Mouse (Mus musculus): ENCODE results near the gene Plekhj1. TPM values are rescaled to one million over a fixed set of nuclear protein-coding genes. Genes with fewer than 3 reads are reported as not detected.

The Plekhj1 gene
- polyA plus RNA-seq, 1 experiment = 39.3 TPM

GRCm38 (mm10) chr10:80787517-80787916 is 10.9 kb downstream of the Plekhj1 start:
- TF ChIP-seq CTCF (conservative IDR thresholded peaks at IDR 0.05; ENCODE audit: insufficient read depth, insufficient read length, low read depth, low read length) (no peak), POLR2A (IDR thresholded peaks at IDR 0.05; ENCODE audit: low read depth, low read length) (no peak)
- Histone ChIP-seq H3K27ac (ENCODE audit: insufficient read depth, low read depth, low read length) (no peak overlapping the region), H3K27me3 (replicated peaks; ENCODE audit: control insufficient read depth, insufficient read depth, low read length) (no peaks in the 10 kb centered on the region), H3K4me3 (ENCODE audit: insufficient read depth, low read depth, low read length) (no peak overlapping the region), H3K4me1 (ENCODE audit: control insufficient read depth, insufficient read depth, low read length) (no peaks in the 10 kb centered on the region), H3K36me3 (ENCODE audit: control insufficient read depth, insufficient read depth, low read length) (no peaks in the 10 kb centered on the region; the same call in none of the 2 replicates)
- DNase-seq = no peak
- WGBS = 79% methylated on average over 2 of the region's 2 CpGs

GRCm38 (mm10) chr10:80785963-80786362 is 12.5 kb downstream of the Plekhj1 start:
- H3K4me1 ChIP-seq (ENCODE audit: control insufficient read depth, insufficient read depth, low read length) = no peaks in the 10 kb centered on the region
- no peak for DNase-seq
- TF ChIP-seq CTCF (conservative IDR thresholded peaks at IDR 0.05; ENCODE audit: insufficient read depth, insufficient read length, low read depth, low read length) (no peak), POLR2A (IDR thresholded peaks at IDR 0.05; ENCODE audit: low read depth, low read length) (no peak)
- H3K4me3 ChIP-seq (ENCODE audit: insufficient read depth, low read depth, low read length) = no peak overlapping the region
- H3K27me3 ChIP-seq (replicated peaks; ENCODE audit: control insufficient read depth, insufficient read depth, low read length) = no peaks in the 10 kb centered on the region
- H3K36me3 ChIP-seq (ENCODE audit: control insufficient read depth, insufficient read depth, low read length) = no peaks in the 10 kb centered on the region; the same call in none of the 2 replicates
- no peak overlapping the region for H3K27ac ChIP-seq (ENCODE audit: insufficient read depth, low read depth, low read length)
- WGBS = 90% methylated on average over 11 of the region's 11 CpGs

- H3K27ac ChIP-seq (ENCODE audit: insufficient read depth, low read depth, low read length) = no peak overlapping the region
- no peaks in the 10 kb centered on the region; the same call in none of the 2 replicates for H3K36me3 ChIP-seq (ENCODE audit: control insufficient read depth, insufficient read depth, low read length)
- WGBS = 88% methylated on average over 12 of the region's 12 CpGs
- TF ChIP-seq POLR2A (IDR thresholded peaks at IDR 0.05; ENCODE audit: low read depth, low read length) = no peak
- TF ChIP-seq CTCF (conservative IDR thresholded peaks at IDR 0.05; ENCODE audit: insufficient read depth, insufficient read length, low read depth, low read length) = no peak
- no peak overlapping the region for H3K4me3 ChIP-seq (ENCODE audit: insufficient read depth, low read depth, low read length)
- H3K27me3 ChIP-seq (replicated peaks; ENCODE audit: control insufficient read depth, insufficient read depth, low read length) = no peaks in the 10 kb centered on the region
- DNase-seq = no peak
- H3K4me1 ChIP-seq (ENCODE audit: control insufficient read depth, insufficient read depth, low read length) = no peaks in the 10 kb centered on the region
These were observed 13.6 kb downstream of the Plekhj1 start for GRCm38 (mm10) chr10:80784871-80785270.

- no peak overlapping the region for H3K4me3 ChIP-seq (ENCODE audit: insufficient read depth, low read depth, low read length)
- TF ChIP-seq POLR2A (IDR thresholded peaks at IDR 0.05; ENCODE audit: low read depth, low read length) (no peak), CTCF (conservative IDR thresholded peaks at IDR 0.05; ENCODE audit: insufficient read depth, insufficient read length, low read depth, low read length) (no peak)
- WGBS = 98% methylated on average over 2 of the region's 2 CpGs
- no peaks in the 10 kb centered on the region for H3K27me3 ChIP-seq (replicated peaks; ENCODE audit: control insufficient read depth, insufficient read depth, low read length)
- no peak for DNase-seq
- no peak overlapping the region for H3K27ac ChIP-seq (ENCODE audit: insufficient read depth, low read depth, low read length)
- no peaks in the 10 kb centered on the region; the same call in none of the 2 replicates for H3K36me3 ChIP-seq (ENCODE audit: control insufficient read depth, insufficient read depth, low read length)
- no peaks in the 10 kb centered on the region for H3K4me1 ChIP-seq (ENCODE audit: control insufficient read depth, insufficient read depth, low read length)
These were observed 14.1 kb downstream of the Plekhj1 start for GRCm38 (mm10) chr10:80784302-80784701.

- H3K4me1 ChIP-seq (ENCODE audit: control insufficient read depth, insufficient read depth, low read length) = no peaks in the 10 kb centered on the region
- H3K27ac ChIP-seq (ENCODE audit: insufficient read depth, low read depth, low read length) = no peak overlapping the region
- DNase-seq = no peak
- no peaks in the 10 kb centered on the region for H3K36me3 ChIP-seq (ENCODE audit: control insufficient read depth, insufficient read depth, low read length)
- TF ChIP-seq CTCF (conservative IDR thresholded peaks at IDR 0.05; ENCODE audit: insufficient read depth, insufficient read length, low read depth, low read length) (no peak), POLR2A (IDR thresholded peaks at IDR 0.05; ENCODE audit: low read depth, low read length) (no peak)
- no peaks in the 10 kb centered on the region for H3K27me3 ChIP-seq (replicated peaks; ENCODE audit: control insufficient read depth, insufficient read depth, low read length)
- H3K4me3 ChIP-seq (ENCODE audit: insufficient read depth, low read depth, low read length) = no peak overlapping the region
These were observed 18.9 kb downstream of the Plekhj1 start for GRCm38 (mm10) chr10:80779565-80779964.

GRCm38 (mm10) chr10:80777123-80777522 is 21.3 kb downstream of the Plekhj1 start:
- TF ChIP-seq POLR2A (IDR thresholded peaks at IDR 0.05; ENCODE audit: low read depth, low read length) (no peak), CTCF (conservative IDR thresholded peaks at IDR 0.05; ENCODE audit: insufficient read depth, insufficient read length, low read depth, low read length) (no peak)
- 86% methylated on average over 5 of the region's 5 CpGs for WGBS

GRCm38 (mm10) chr10:80776358-80776869 is 22.0 kb downstream of the Plekhj1 start:
- 80% methylated on average over 6 of the region's 6 CpGs for WGBS

More at GRCm38 (mm10) chr10:80777123-80777522, 21.3 kb downstream of the Plekhj1 start:
- Histone ChIP-seq H3K36me3 (ENCODE audit: control insufficient read depth, insufficient read depth, low read length) (no peaks in the 10 kb centered on the region), H3K4me3 (ENCODE audit: insufficient read depth, low read depth, low read length) (no peak overlapping the region), H3K27me3 (replicated peaks; ENCODE audit: control insufficient read depth, insufficient read depth, low read length) (no peaks in the 10 kb centered on the region), H3K27ac (ENCODE audit: insufficient read depth, low read depth, low read length) (no peak overlapping the region), H3K4me1 (ENCODE audit: control insufficient read depth, insufficient read depth, low read length) (peaks cover 4% of the 10 kb centered on the region; the same call in 1 of the 2 replicates)
- DNase-seq = no peak

More at GRCm38 (mm10) chr10:80776358-80776869, 22.0 kb downstream of the Plekhj1 start:
- peaks cover 4% of the 10 kb centered on the region; the same call in 1 of the 2 replicates for H3K4me1 ChIP-seq (ENCODE audit: control insufficient read depth, insufficient read depth, low read length)
- H3K4me3 ChIP-seq (ENCODE audit: insufficient read depth, low read depth, low read length) = no peak overlapping the region
- H3K27me3 ChIP-seq (replicated peaks; ENCODE audit: control insufficient read depth, insufficient read depth, low read length) = no peaks in the 10 kb centered on the region
- no peak overlapping the region for H3K27ac ChIP-seq (ENCODE audit: insufficient read depth, low read depth, low read length)
- no peak for TF ChIP-seq POLR2A (IDR thresholded peaks at IDR 0.05; ENCODE audit: low read depth, low read length)
- TF ChIP-seq CTCF (conservative IDR thresholded peaks at IDR 0.05; ENCODE audit: insufficient read depth, insufficient read length, low read depth, low read length) = no peak
- DNase-seq = no peak
- H3K36me3 ChIP-seq (ENCODE audit: control insufficient read depth, insufficient read depth, low read length) = no peaks in the 10 kb centered on the region
